Mouse (Mus musculus): Measurements from ENCODE around the gene Unc80. TPM values are rescaled to one million over a fixed set of nuclear protein-coding genes. Genes with fewer than 3 reads are reported as not detected.

The Unc80 gene
- polyA plus RNA-seq (2012; rRNA removed): 1.0 TPM in 2 replicates

DNA sequence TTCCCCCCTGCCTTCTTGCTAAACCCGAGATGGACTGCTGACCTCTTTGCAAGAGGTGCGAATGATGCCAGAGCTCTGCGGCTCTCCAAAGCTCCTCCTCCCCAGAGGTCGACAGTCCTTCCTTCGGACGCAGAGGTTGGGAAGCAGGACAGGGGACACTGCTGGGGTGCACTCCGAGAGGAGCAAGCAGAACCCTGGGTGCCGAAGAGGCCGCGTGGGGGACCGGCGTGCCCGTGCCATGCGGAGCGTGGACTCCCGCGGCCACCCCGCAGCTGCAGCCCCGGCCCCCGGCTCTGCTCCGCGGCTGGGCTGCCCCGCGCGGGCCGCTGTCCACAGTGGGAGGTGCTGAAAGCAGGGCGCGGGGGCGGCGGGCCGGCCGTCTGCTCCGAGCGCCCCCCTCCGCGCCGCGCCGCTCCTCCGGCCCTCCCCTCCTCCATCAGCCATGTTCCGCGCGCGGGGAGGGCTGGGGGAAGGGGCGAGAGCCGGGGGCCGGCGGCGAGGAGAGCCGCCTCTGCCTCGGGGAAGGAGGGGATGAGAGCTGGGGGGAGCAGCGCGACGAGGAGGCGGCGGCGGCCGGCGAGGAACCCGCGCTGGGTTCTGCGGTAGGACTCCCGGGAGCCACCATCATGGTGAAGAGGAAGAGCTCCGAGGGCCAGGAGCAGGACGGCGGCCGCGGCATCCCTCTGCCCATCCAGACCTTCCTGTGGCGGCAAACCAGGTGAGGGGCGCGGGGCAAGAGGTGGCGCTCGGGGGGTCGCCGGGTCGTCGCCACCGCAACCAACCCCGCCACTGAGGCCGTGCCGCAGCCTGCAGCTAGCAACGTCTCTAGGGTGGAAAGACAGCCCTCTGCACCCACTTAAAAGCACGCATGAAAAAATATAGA is at the start of gene Unc80:
TSS of gene Unc80 (plus strand) at position 547 of the 883 bp plus-strand sequence.

GRCm38 (mm10) chr1:66700693-66701575 is 232.8 kb downstream of the Unc80 start, which contains the start of gene Rpe:
Gene Rpe (plus strand): TSS chr1:66700831.

Other genes with a start within 250 kb of the Unc80 start
- 34.4 and 41.9 TPM in 2 replicates for gene Rpe, start 232.5 kb downstream of the Unc80 start, polyA plus RNA-seq (2012; rRNA removed)

All from central nervous system, embryonic 11.5 days (tissue).